Mouse (Mus musculus) heart, postnatal 0 days (tissue): ENCODE measurements around the gene Gas1.

Experiments used
- CTCF ChIP-seq: IDR thresholded peaks from 2 replicates; pipeline ENCODE4 v1.5.1; 2016; ENCODE audit warnings: antibody characterized with exemption, control low read depth, low read depth
- EP300 ChIP-seq: IDR thresholded peaks from 2 replicates; pipeline ENCODE4 v1.6.1; 2016; ENCODE audit warnings: antibody characterized with exemption, low read depth

- TF ChIP-seq EP300 (no peak), CTCF (no peak)
Measured at GRCm38 (mm10) chr13:60171781-60172180, 5.4 kb downstream of the Gas1 start.
